Mouse (Mus musculus) adrenal gland, postnatal 10 days (tissue): Measurements from ENCODE around the gene Zfp523. TPM values are rescaled to one million over a fixed set of nuclear protein-coding genes. Genes with fewer than 3 reads are reported as not detected.
A peak's percentile ranks its signal among the peaks of the same experiment; 100 is the strongest.

Experiments used
- DNase-seq: peaks from one replicate; pipeline ENCODE4 v3.0.0; 2021; ENCODE audit warnings: mixed read lengths
- total RNA-seq, 2 experiments: library from RNA; stranded (reverse); gene quantifications; 2 replicates each; pipeline ENCODE4 v1.2.3; 2021

Zfp523 gene
- total RNA-seq, 2 experiments from 2014 or later, result 31.3 to 39.3 TPM

- no peak for DNase-seq
Observed at GRCm38 (mm10) chr17:28160361-28160760, 16.6 kb upstream of the Zfp523 start.

GRCm38 (mm10) chr17:28161310-28161881, 15.5 kb upstream of the Zfp523 start:
- no peak for DNase-seq

- peak; percentile 90 for DNase-seq
Observed at GRCm38 (mm10) chr17:28163666-28164065, 13.3 kb upstream of the Zfp523 start.

GRCm38 (mm10) chr17:28170460-28171305, 6.2 kb upstream of the Zfp523 start:
- DNase-seq, result peak; percentile 54

GRCm38 (mm10) chr17:28172690-28173089, 4.2 kb upstream of the Zfp523 start:
- DNase-seq, result no peak

GRCm38 (mm10) chr17:28177540-28178046, 664 bp downstream of the Zfp523 start:
- DNase-seq, result no peak

GRCm38 (mm10) chr17:28180331-28180730, 3.4 kb downstream of the Zfp523 start:
- DNase-seq, result no peak

GRCm38 (mm10) chr17:28180783-28181544, 4.0 kb downstream of the Zfp523 start:
- no peak for DNase-seq

GRCm38 (mm10) chr17:28184971-28185638, 8.2 kb downstream of the Zfp523 start:
- DNase-seq, result no peak

- DNase-seq, result no peak
Observed at GRCm38 (mm10) chr17:28188313-28188712, 11.4 kb downstream of the Zfp523 start.

- DNase-seq, result no peak
Observed at GRCm38 (mm10) chr17:28192754-28193153, 15.8 kb downstream of the Zfp523 start.

- DNase-seq, result no peak
Observed at GRCm38 (mm10) chr17:28193559-28193958, 16.6 kb downstream of the Zfp523 start.

GRCm38 (mm10) chr17:28195033-28195432, 18.1 kb downstream of the Zfp523 start:
- no peak for DNase-seq

GRCm38 (mm10) chr17:28197646-28198045, 20.7 kb downstream of the Zfp523 start:
- DNase-seq, result peak; percentile 53

GRCm38 (mm10) chr17:28201982-28202381, 25.1 kb downstream of the Zfp523 start:
- DNase-seq, result no peak

- peak; percentile 62 for DNase-seq
Observed at GRCm38 (mm10) chr17:28204052-28204720, 27.3 kb downstream of the Zfp523 start.

- peak; percentile 50 for DNase-seq
Observed at GRCm38 (mm10) chr17:28205443-28205842, 28.5 kb downstream of the Zfp523 start.

GRCm38 (mm10) chr17:28207092-28207491, 30.2 kb downstream of the Zfp523 start:
- DNase-seq, result no peak

GRCm38 (mm10) chr17:28207591-28208313, 30.8 kb downstream of the Zfp523 start, which contains the start of gene Def6:
Gene Def6 (plus strand): TSS chr17:28207778.
- DNase-seq, result peak; percentile 85

GRCm38 (mm10) chr17:28208314-28208612, 31.3 kb downstream of the Zfp523 start:
- DNase-seq, result no peak
